Mouse (Mus musculus): ENCODE results near the gene Cog2. TPM values are rescaled to one million over a fixed set of nuclear protein-coding genes. Genes with fewer than 3 reads are reported as not detected.

The Cog2 gene
- polyA plus RNA-seq, 1 experiment from 2014 or later: 42.6 TPM

DNA sequence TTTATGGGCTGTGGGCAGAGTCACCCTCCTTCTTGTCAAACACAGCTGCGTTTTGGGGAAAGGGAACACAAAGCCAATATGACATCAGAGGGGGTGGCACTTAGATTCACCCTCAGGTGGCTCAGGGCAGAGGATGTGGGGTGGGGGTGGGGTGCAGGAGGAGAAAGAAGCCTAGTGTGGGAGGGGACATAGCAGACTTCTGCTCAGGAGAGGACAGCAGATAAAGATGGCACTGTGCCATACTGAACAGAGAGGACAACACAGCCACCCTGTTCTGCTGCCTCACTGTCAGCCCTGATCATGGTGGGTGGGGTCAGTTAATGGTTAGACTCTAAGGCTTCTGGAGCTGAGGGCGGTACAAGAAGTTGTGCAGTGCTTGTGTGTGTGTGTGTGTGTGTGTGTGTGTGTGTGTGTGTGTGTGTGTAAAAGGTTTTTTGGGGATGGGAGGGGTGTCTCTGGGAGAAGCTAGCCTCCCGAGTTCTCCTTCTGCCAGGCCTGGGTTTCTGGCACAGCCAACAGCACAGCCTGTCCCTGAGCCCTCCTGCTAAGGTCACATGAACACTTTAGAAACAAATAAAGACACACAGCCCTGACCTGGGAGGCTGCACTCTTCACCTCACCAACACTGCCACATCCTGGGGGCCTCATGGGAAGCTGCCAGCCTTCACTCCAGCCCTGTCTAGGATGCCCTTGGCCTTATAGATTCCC is 65.3 kb downstream of the Cog2 start:
- H3K4me1 ChIP-seq (ENCODE audit: control insufficient read depth, insufficient read depth, low read length): no peaks in the 10 kb centered on the region
- H3K9me3 ChIP-seq (ENCODE audit: control insufficient read depth, low read length): no peaks in the 10 kb centered on the region
- DNase-seq (ENCODE audit: low spot score): no peak
- no peak overlapping the region for H3K4me2 ChIP-seq (ENCODE audit: low read depth)
- H3K27me3 ChIP-seq (ENCODE audit: control insufficient read depth, insufficient read depth, low read length): no peaks in the 10 kb centered on the region
- WGBS: 75% methylated on average over 3 of the region's 3 CpGs
- H3K27ac ChIP-seq (ENCODE audit: low read depth, low read length): no peak overlapping the region
- H3K9ac ChIP-seq (ENCODE audit: low read length): no peak overlapping the region
- H3K36me3 ChIP-seq (ENCODE audit: control insufficient read depth, insufficient read depth, low read length): no peaks in the 10 kb centered on the region
- no peak for ATAC-seq (ENCODE audit: insufficient read depth, low FRiP score, low TSS enrichment)
- no peak overlapping the region for H3K4me3 ChIP-seq (ENCODE audit: low read depth, low read length)

DNA sequence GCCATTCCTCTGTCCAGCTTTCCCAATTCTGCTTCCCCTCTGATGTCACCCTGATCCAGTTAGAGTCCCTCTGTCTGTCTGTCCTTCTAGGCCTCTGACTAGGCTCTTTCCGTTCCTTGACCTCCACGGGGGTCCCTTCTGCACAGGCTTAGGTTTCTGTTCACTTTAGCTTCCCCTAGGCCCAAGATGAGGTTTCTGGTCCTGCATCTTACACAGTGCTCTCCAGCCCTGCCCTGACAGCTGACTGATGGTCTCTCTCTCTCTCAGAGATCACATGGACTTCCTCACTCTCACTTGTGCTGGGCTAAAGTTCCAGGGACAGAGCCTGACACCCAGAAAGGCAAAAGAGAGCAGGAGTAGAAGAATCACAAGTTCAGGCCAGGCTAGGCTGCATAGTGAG is 66.0 kb downstream of the Cog2 start:
- WGBS: 77% methylated on average over 2 of the region's 2 CpGs
- Histone ChIP-seq H3K27me3 (ENCODE audit: control insufficient read depth, insufficient read depth, low read length) (no peaks in the 10 kb centered on the region), H3K4me1 (ENCODE audit: control insufficient read depth, insufficient read depth, low read length) (no peaks in the 10 kb centered on the region), H3K27ac (ENCODE audit: low read depth, low read length) (no peak overlapping the region), H3K36me3 (ENCODE audit: control insufficient read depth, insufficient read depth, low read length) (no peaks in the 10 kb centered on the region), H3K4me3 (ENCODE audit: low read depth, low read length) (no peak overlapping the region), H3K9me3 (ENCODE audit: control insufficient read depth, low read length) (no peaks in the 10 kb centered on the region), H3K4me2 (ENCODE audit: low read depth) (no peak overlapping the region), H3K9ac (ENCODE audit: low read length) (no peak overlapping the region)
- ATAC-seq (ENCODE audit: insufficient read depth, low FRiP score, low TSS enrichment) (no peak), DNase-seq (ENCODE audit: low spot score) (no peak)

- Histone ChIP-seq H3K9me3 (ENCODE audit: control insufficient read depth, low read length) (no peaks in the 10 kb centered on the region), H3K4me3 (ENCODE audit: low read depth, low read length) (no peak overlapping the region), H3K9ac (ENCODE audit: low read length) (no peak overlapping the region), H3K27ac (ENCODE audit: low read depth, low read length) (no peak overlapping the region), H3K36me3 (ENCODE audit: control insufficient read depth, insufficient read depth, low read length) (no peaks in the 10 kb centered on the region), H3K27me3 (ENCODE audit: control insufficient read depth, insufficient read depth, low read length) (no peaks in the 10 kb centered on the region), H3K4me1 (ENCODE audit: control insufficient read depth, insufficient read depth, low read length) (no peaks in the 10 kb centered on the region), H3K4me2 (ENCODE audit: low read depth) (no peak overlapping the region)
- DNase-seq (ENCODE audit: low spot score): no peak
- no peak for ATAC-seq (ENCODE audit: insufficient read depth, low FRiP score, low TSS enrichment)
- WGBS: 87% methylated on average over 4 of the region's 4 CpGs
These were observed 68.8 kb downstream of the Cog2 start for GRCm38 (mm10) chr8:124589393-124589792.

Other genes with a start within 250 kb of the Cog2 start
- 4.9 and 6.1 TPM in 2 replicates for gene Pgbd5, start 81.1 kb upstream of the Cog2 start, polyA plus RNA-seq (2014; fragmentation: Nextera tagmentation; extraction: Ambion mirVana)
- gene Agt, start 48.9 kb downstream of the Cog2 start, polyA plus RNA-seq (2014; fragmentation: Nextera tagmentation; extraction: Ambion mirVana): 0.12 TPM in 1 of 2 replicates, not detected in the other
- 0.09 TPM in 1 of 2 replicates, not detected in the other for gene Capn9, start 55.3 kb downstream of the Cog2 start, polyA plus RNA-seq (2014; fragmentation: Nextera tagmentation; extraction: Ambion mirVana)
- 33.0 and 34.3 TPM in 2 replicates for gene 2310022B05Rik, start 142.6 kb downstream of the Cog2 start, polyA plus RNA-seq (2014; fragmentation: Nextera tagmentation; extraction: Ambion mirVana)
- gene Ttc13, start 201.2 kb downstream of the Cog2 start, polyA plus RNA-seq (2014; fragmentation: Nextera tagmentation; extraction: Ambion mirVana): 57.7 and 61.2 TPM in 2 replicates
- 27.7 and 31.4 TPM in 2 replicates for gene Arv1, start 201.4 kb downstream of the Cog2 start, polyA plus RNA-seq (2014; fragmentation: Nextera tagmentation; extraction: Ambion mirVana)
- 4.1 and 5.5 TPM in 2 replicates for gene Fam89a, start 231.1 kb downstream of the Cog2 start, polyA plus RNA-seq (2014; fragmentation: Nextera tagmentation; extraction: Ambion mirVana)

All from neural tube, embryonic 11.5 days (tissue).